ENCODE assay signal across 11 mouse cellular contexts in the genomic region with DNA sequence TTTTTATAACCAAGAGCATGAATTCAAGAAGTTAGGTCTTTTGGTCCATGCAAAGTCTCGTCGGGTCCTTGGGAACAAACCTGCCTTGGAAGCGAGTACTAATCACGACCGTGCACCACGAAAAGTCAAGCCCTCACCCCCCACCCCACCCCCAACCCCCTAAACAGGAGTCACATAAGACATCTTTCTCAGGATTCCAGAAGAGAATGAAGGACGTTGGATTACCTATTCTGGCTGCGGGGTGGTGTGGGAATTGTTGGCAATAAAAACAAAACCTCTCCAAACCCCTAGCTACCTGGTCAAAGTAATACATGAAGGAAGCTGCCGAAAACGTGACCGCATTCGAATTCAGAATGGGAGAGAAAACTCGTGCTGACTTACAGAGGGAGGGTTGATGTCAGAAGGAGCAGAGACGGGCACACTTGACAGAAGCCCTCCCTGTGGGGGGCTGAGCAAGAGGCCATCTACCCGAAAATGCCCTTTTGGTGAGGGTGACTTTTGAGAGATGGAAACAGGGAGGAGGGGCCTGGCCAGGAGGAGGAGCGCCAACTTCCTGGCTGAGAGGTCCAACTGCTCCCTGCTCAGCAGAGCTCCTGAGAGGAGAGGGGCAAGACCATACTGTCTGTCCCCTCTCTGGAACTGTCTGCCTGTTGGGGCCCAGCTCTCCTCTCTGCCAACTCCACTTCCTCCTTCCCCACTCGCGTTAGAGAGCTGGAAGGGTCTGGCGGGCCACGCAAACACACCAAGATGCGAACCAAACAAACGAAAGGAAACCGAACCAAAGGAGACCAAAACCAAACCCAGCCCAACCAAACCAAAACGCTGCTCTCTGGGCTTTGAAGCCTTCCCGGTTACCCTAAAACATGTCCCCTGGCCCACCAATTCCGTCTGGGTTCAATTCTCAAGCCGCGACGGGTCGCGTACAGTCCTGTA. TPM values are rescaled to one million over a fixed set of nuclear protein-coding genes. Genes with fewer than 3 reads are reported as not detected.
DNase-seq lines count a peak whose midpoint lies in the region; ATAC-seq and TF ChIP-seq lines count a peak whose summit lies in the region.
"Not testable (repeated sequence)": the region's sequence is repeated elsewhere in the genome, so short reads cannot be mapped to it uniquely, and the experiment has no call there.
"Had no signal": no experiment of that assay in that cellular context is flagged by ENCODE, and none has a peak within 500 bp of the region (broad histone marks: within the 10 kb centered on the region; RNA-seq: fewer than 3 reads in every experiment).

No protein-coding gene starts in this region.

- DNase-seq in 416B (ENCODE audit: low read depth): peak; percentile 55
- peak; percentile 46 for DNase-seq in forebrain, embryonic 10.5 days (ENCODE audit: extremely low spot score, low spot score)
- not testable (repeated sequence) for DNase-seq in liver, adult 2 months (ENCODE audit: extremely low read depth, low read depth, low spot score)
- peak; percentile 96 for DNase-seq in midbrain, embryonic 11.5 days (ENCODE audit: low spot score, missing footprints)
- DNase-seq in skeletal muscle tissue, adult 2 months (ENCODE audit: low read depth, low spot score): peak; percentile 7

- H3K4me1 ChIP-seq in bone marrow macrophage, adult 2 months (ENCODE audit: control insufficient read depth, insufficient read depth, low read length); forebrain, embryonic 10.5 days; heart, embryonic 15.5 days (replicated peaks); intestine, embryonic 16.5 days (ENCODE audit: control insufficient read depth, insufficient read depth, low read length); liver, adult 2 months (ENCODE audit: control insufficient read depth, insufficient read depth, low read length); midbrain, embryonic 11.5 days (ENCODE audit: control insufficient read depth, insufficient read depth, low read length): not testable (repeated sequence)

- H3K36me3 ChIP-seq in forebrain, embryonic 10.5 days (replicated peaks); heart, embryonic 15.5 days; intestine, embryonic 16.5 days (ENCODE audit: control insufficient read depth, insufficient read depth, low read length); liver, adult 2 months (ENCODE audit: control insufficient read depth, insufficient read depth, low read length); midbrain, embryonic 11.5 days (ENCODE audit: control insufficient read depth, insufficient read depth, low read length): not testable (repeated sequence)

- H3K4me2 ChIP-seq in heart, embryonic 15.5 days: peak overlapping the region; percentile 83
- H3K4me2 ChIP-seq in intestine, embryonic 16.5 days (ENCODE audit: low read depth, low read length): peak overlapping the region; percentile 59
- peak overlapping the region; percentile 69 for H3K4me2 ChIP-seq in midbrain, embryonic 11.5 days

- not testable (repeated sequence) for H3K79me2 ChIP-seq in liver, adult 2 months (ENCODE audit: control insufficient read depth, insufficient read depth, low read length)

- not testable (repeated sequence) for ATAC-seq in heart, embryonic 15.5 days (replicated peaks; ENCODE audit: insufficient number of reproducible peaks, insufficient read depth, low FRiP score, low read depth); midbrain, embryonic 11.5 days (ENCODE audit: low FRiP score)
- ATAC-seq in intestine, embryonic 16.5 days: peak; percentile 33; the same call in 1 of the 2 replicates

- H3K9me3 ChIP-seq in forebrain, embryonic 10.5 days; heart, embryonic 15.5 days (replicated peaks); intestine, embryonic 16.5 days (ENCODE audit: control insufficient read depth, low read length); midbrain, embryonic 11.5 days (ENCODE audit: control insufficient read depth, low read length): not testable (repeated sequence)

- H3K4me3 ChIP-seq in bone marrow macrophage, adult 2 months (ENCODE audit: insufficient read depth, low read length): peak overlapping the region; percentile 60
- H3K4me3 ChIP-seq in forebrain, embryonic 10.5 days: peak overlapping the region; percentile 62
- peak overlapping the region; percentile 70 for H3K4me3 ChIP-seq in heart, embryonic 15.5 days
- H3K4me3 ChIP-seq in intestine, embryonic 16.5 days (ENCODE audit: low read length): peak overlapping the region; percentile 49
- peak overlapping the region; percentile 46 for H3K4me3 ChIP-seq in liver, adult 2 months (ENCODE audit: insufficient read depth, low read depth, low read length)
- peak overlapping the region; percentile 39 for H3K4me3 ChIP-seq in midbrain, embryonic 11.5 days (ENCODE audit: low read depth, low read length)

- not testable (repeated sequence) for TF ChIP-seq CTCF in bone marrow macrophage, adult 2 months (IDR thresholded peaks at IDR 0.05; ENCODE audit: low read depth, low read length); liver, adult 2 months (IDR thresholded peaks at IDR 0.05; ENCODE audit: low read depth, low read length)

- H3K27ac ChIP-seq in bone marrow macrophage, adult 2 months (ENCODE audit: insufficient read depth, low read depth, low read length): peak overlapping the region; percentile 59
- H3K27ac ChIP-seq in forebrain, embryonic 10.5 days: peak overlapping the region; percentile 85
- peak overlapping the region; percentile 98 for H3K27ac ChIP-seq in heart, embryonic 15.5 days
- H3K27ac ChIP-seq in intestine, embryonic 16.5 days (ENCODE audit: low read length): peak overlapping the region; percentile 94
- H3K27ac ChIP-seq in liver, adult 2 months (replicated peaks; ENCODE audit: insufficient read depth, low read depth, low read length): peak overlapping the region; percentile 78
- H3K27ac ChIP-seq in midbrain, embryonic 11.5 days (ENCODE audit: low read depth, low read length): peak overlapping the region; percentile 68

- 14% methylated on average over 29 of the region's 31 CpGs for WGBS in forebrain, embryonic 10.5 days
- WGBS in heart, embryonic 15.5 days: 7% methylated on average over 29 of the region's 31 CpGs
- WGBS in intestine, embryonic 16.5 days: 10% methylated on average over 28 of the region's 31 CpGs
- 10% methylated on average over 29 of the region's 31 CpGs for WGBS in liver, adult 2 months
- WGBS in midbrain, embryonic 11.5 days: 12% methylated on average over 28 of the region's 31 CpGs

- H3K27me3 ChIP-seq in forebrain, embryonic 10.5 days (ENCODE audit: poor library complexity, severe bottlenecking); heart, embryonic 15.5 days; intestine, embryonic 16.5 days (replicated peaks; ENCODE audit: control insufficient read depth, insufficient read depth, low read length); liver, adult 2 months (ENCODE audit: control insufficient read depth, insufficient read depth, low read length); midbrain, embryonic 11.5 days (ENCODE audit: control insufficient read depth, insufficient read depth, low read length): not testable (repeated sequence)

- H3K9ac ChIP-seq in heart, embryonic 15.5 days: peak overlapping the region; percentile 76
- peak overlapping the region; percentile 72 for H3K9ac ChIP-seq in intestine, embryonic 16.5 days (ENCODE audit: low read depth, low read length)
- peak overlapping the region; percentile 79 for H3K9ac ChIP-seq in liver, adult 2 months (ENCODE audit: low read depth, low read length)
- H3K9ac ChIP-seq in midbrain, embryonic 11.5 days (ENCODE audit: low read length): peak overlapping the region; percentile 69

- not testable (repeated sequence) for TF ChIP-seq POLR2A in bone marrow macrophage, adult 2 months (IDR thresholded peaks at IDR 0.05; ENCODE audit: borderline replicate concordance, low read depth, low read length); liver, adult 2 months (IDR thresholded peaks at IDR 0.05; ENCODE audit: extremely low read depth, insufficient read depth, low read length)

RNA-seq across cellular contexts. Expression of a gene that starts 2.2 kb away (rescaled TPM):
- polyA plus RNA-seq in bone marrow macrophage, adult 2 months (2012; ENCODE audit: insufficient read depth, insufficient read length, missing spikeins): not detected in 2 replicates
- polyA plus RNA-seq in forebrain, embryonic 10.5 days (2016; fragmentation: Nextera tagmentation; extraction: Ambion mirVana): not detected in 2 replicates
- polyA plus RNA-seq in heart, embryonic 15.5 days (2015; fragmentation: Nextera tagmentation; extraction: Ambion mirVana): not detected in 2 replicates
- polyA plus RNA-seq in intestine, embryonic 16.5 days (2015; fragmentation: Nextera tagmentation; extraction: Ambion mirVana): not detected in 2 replicates
- total RNA-seq in liver, adult 2 months (2014; rRNA removed): not detected in 2 replicates
- not detected in 2 replicates for polyA plus RNA-seq in liver, adult 2 months (2012; rRNA removed)
- not detected in 2 replicates for polyA plus RNA-seq in midbrain, embryonic 11.5 days (2014; fragmentation: Nextera tagmentation; extraction: Ambion mirVana)
- total RNA-seq: layer of hippocampus, postnatal 25 days; megakaryocyte progenitor cell, adult 5-6 weeks had no signal
- polyA plus RNA-seq: CD4-positive, CD25-positive, alpha-beta regulatory T cell, adult 4 months had no signal

RNA-seq across cellular contexts. Expression of a gene that starts 3.1 kb away (rescaled TPM):
- polyA plus RNA-seq in bone marrow macrophage, adult 2 months (2012; ENCODE audit: insufficient read depth, insufficient read length, missing spikeins): not detected in 2 replicates
- polyA plus RNA-seq in forebrain, embryonic 10.5 days (2016; fragmentation: Nextera tagmentation; extraction: Ambion mirVana): 0.35 and 0.49 TPM in 2 replicates
- 0.11 and 0.23 TPM in 2 replicates for polyA plus RNA-seq in heart, embryonic 15.5 days (2015; fragmentation: Nextera tagmentation; extraction: Ambion mirVana)
- 0.21 TPM in 1 of 2 replicates, not detected in the other for polyA plus RNA-seq in intestine, embryonic 16.5 days (2015; fragmentation: Nextera tagmentation; extraction: Ambion mirVana)
- not detected in 2 replicates for total RNA-seq in liver, adult 2 months (2014; rRNA removed)
- not detected in 2 replicates for polyA plus RNA-seq in liver, adult 2 months (2012; rRNA removed)
- polyA plus RNA-seq in midbrain, embryonic 11.5 days (2014; fragmentation: Nextera tagmentation; extraction: Ambion mirVana): 0.15 TPM in 1 of 2 replicates, not detected in the other
- total RNA-seq: layer of hippocampus, postnatal 25 days had no signal

RNA-seq across cellular contexts. Expression of a gene that starts 16.8 kb away (rescaled TPM):
- polyA plus RNA-seq in bone marrow macrophage, adult 2 months (2012; ENCODE audit: insufficient read depth, insufficient read length, missing spikeins): not detected in 2 replicates
- polyA plus RNA-seq in forebrain, embryonic 10.5 days (2016; fragmentation: Nextera tagmentation; extraction: Ambion mirVana): 0.76 TPM in 1 of 2 replicates, not detected in the other
- polyA plus RNA-seq in heart, embryonic 15.5 days (2015; fragmentation: Nextera tagmentation; extraction: Ambion mirVana): 0.48 TPM in 1 of 2 replicates, not detected in the other
- polyA plus RNA-seq in intestine, embryonic 16.5 days (2015; fragmentation: Nextera tagmentation; extraction: Ambion mirVana): 0.44 and 0.83 TPM in 2 replicates
- total RNA-seq in liver, adult 2 months (2014; rRNA removed): not detected in 2 replicates
- not detected in 2 replicates for polyA plus RNA-seq in liver, adult 2 months (2012; rRNA removed)
- polyA plus RNA-seq in midbrain, embryonic 11.5 days (2014; fragmentation: Nextera tagmentation; extraction: Ambion mirVana): not detected in 2 replicates
- total RNA-seq: layer of hippocampus, postnatal 25 days; megakaryocyte progenitor cell, adult 5-6 weeks had no signal
- polyA plus RNA-seq: CD4-positive, CD25-positive, alpha-beta regulatory T cell, adult 4 months had no signal

RNA-seq across cellular contexts. Expression of a gene that starts 19.9 kb away (rescaled TPM):
- polyA plus RNA-seq in bone marrow macrophage, adult 2 months (2012; ENCODE audit: insufficient read depth, insufficient read length, missing spikeins): not detected in 2 replicates
- polyA plus RNA-seq in forebrain, embryonic 10.5 days (2016; fragmentation: Nextera tagmentation; extraction: Ambion mirVana): not detected in 2 replicates
- polyA plus RNA-seq in heart, embryonic 15.5 days (2015; fragmentation: Nextera tagmentation; extraction: Ambion mirVana): not detected in 2 replicates
- not detected in 2 replicates for polyA plus RNA-seq in intestine, embryonic 16.5 days (2015; fragmentation: Nextera tagmentation; extraction: Ambion mirVana)
- not detected in 2 replicates for total RNA-seq in liver, adult 2 months (2014; rRNA removed)
- not detected in 2 replicates for polyA plus RNA-seq in liver, adult 2 months (2012; rRNA removed)
- not detected in 2 replicates for polyA plus RNA-seq in midbrain, embryonic 11.5 days (2014; fragmentation: Nextera tagmentation; extraction: Ambion mirVana)
- total RNA-seq: layer of hippocampus, postnatal 25 days; megakaryocyte progenitor cell, adult 5-6 weeks had no signal
- polyA plus RNA-seq: CD4-positive, CD25-positive, alpha-beta regulatory T cell, adult 4 months had no signal

RNA-seq across cellular contexts. Expression of a gene that starts 22.8 kb away (rescaled TPM):
- polyA plus RNA-seq in bone marrow macrophage, adult 2 months (2012; ENCODE audit: insufficient read depth, insufficient read length, missing spikeins): not detected in 2 replicates
- polyA plus RNA-seq in forebrain, embryonic 10.5 days (2016; fragmentation: Nextera tagmentation; extraction: Ambion mirVana): not detected in 2 replicates
- polyA plus RNA-seq in heart, embryonic 15.5 days (2015; fragmentation: Nextera tagmentation; extraction: Ambion mirVana): 0.28 TPM in 1 of 2 replicates, not detected in the other
- polyA plus RNA-seq in intestine, embryonic 16.5 days (2015; fragmentation: Nextera tagmentation; extraction: Ambion mirVana): 0.28 TPM in 1 of 2 replicates, not detected in the other
- not detected in 2 replicates for total RNA-seq in liver, adult 2 months (2014; rRNA removed)
- not detected in 2 replicates for polyA plus RNA-seq in liver, adult 2 months (2012; rRNA removed)
- not detected in 2 replicates for polyA plus RNA-seq in midbrain, embryonic 11.5 days (2014; fragmentation: Nextera tagmentation; extraction: Ambion mirVana)
- total RNA-seq: layer of hippocampus, postnatal 25 days had no signal
- polyA plus RNA-seq: CD4-positive, CD25-positive, alpha-beta regulatory T cell, adult 4 months had no signal
